ENCODE assay signal across 19 mouse cellular contexts in genomic region chr1:171120893-171121292, GRCm38 (mm10). TPM values are rescaled to one million over a fixed set of nuclear protein-coding genes. Genes with fewer than 3 reads are reported as not detected.
"Had no signal": no experiment of that assay in that cellular context is flagged by ENCODE, and none has a peak within 500 bp of the region (broad histone marks: within the 10 kb centered on the region; RNA-seq: fewer than 3 reads in every experiment).

No protein-coding gene starts in this region.

- H3K4me3 ChIP-seq: limb, embryonic 15.5 days; liver, embryonic 12.5 days; midbrain, embryonic 10.5 days; myocyte; neural tube, embryonic 12.5 days had no signal

- H3K4me1 ChIP-seq: limb, embryonic 15.5 days; neural tube, embryonic 12.5 days had no signal

- H3K9ac ChIP-seq: limb, embryonic 15.5 days; liver, embryonic 12.5 days; lung, embryonic 14.5 days; neural tube, embryonic 12.5 days had no signal

- ATAC-seq: liver, embryonic 12.5 days had no signal

- DNase-seq: kidney, postnatal 36 days; layer of hippocampus, adult 9-11 months; layer of hippocampus, postnatal 36 days; lung, embryonic 14.5 days; lung, postnatal 10 days; lung, postnatal 4 days; midbrain, embryonic 14.5 days; retina, postnatal 1 day; right cerebral cortex, postnatal 4 days; spleen, adult 18-20 months; thymus, postnatal 36 days had no signal

- H3K9me3 ChIP-seq: limb, embryonic 15.5 days; liver, embryonic 12.5 days; midbrain, embryonic 10.5 days; neural tube, embryonic 12.5 days had no signal

- H3K27ac ChIP-seq: limb, embryonic 15.5 days; liver, embryonic 12.5 days; midbrain, embryonic 10.5 days; neural tube, embryonic 12.5 days had no signal

- H3K27me3 ChIP-seq: limb, embryonic 15.5 days; liver, embryonic 12.5 days; neural tube, embryonic 12.5 days had no signal

- H3K4me2 ChIP-seq: limb, embryonic 15.5 days; liver, embryonic 12.5 days; lung, embryonic 14.5 days; neural tube, embryonic 12.5 days had no signal

- H3K36me3 ChIP-seq: limb, embryonic 15.5 days; liver, embryonic 12.5 days; midbrain, embryonic 10.5 days; neural tube, embryonic 12.5 days had no signal

RNA-seq across cellular contexts. Expression of gene Mpz, which starts 29.6 kb away (rescaled TPM):
- total RNA-seq: layer of hippocampus, adult 18-20 months; layer of hippocampus, postnatal 36 days; left cerebral cortex, postnatal 25 days; megakaryocyte, adult 5-6 weeks had no signal
